Mouse (Mus musculus): ENCODE measurements around the gene Mfsd14b.

- TF ChIP-seq TAL1 (IDR thresholded peaks at IDR 0.05; ENCODE audit: low read length) (no peak), GATA1 (IDR thresholded peaks at IDR 0.05; ENCODE audit: low read length) (no peak)
Observed at GRCm38 (mm10) chr13:65097018-65097417, 15.8 kb downstream of the Mfsd14b start.

Data from erythroblast, embryonic 14.5 days (primary cell).